Mouse (Mus musculus): ENCODE results near the gene Gm29644. TPM values are rescaled to one million over a fixed set of nuclear protein-coding genes. Genes with fewer than 3 reads are reported as not detected.

The Gm29644 gene
- not detected for polyA plus RNA-seq (2012; fragmentation: generic; extraction: Trizol)

DNA sequence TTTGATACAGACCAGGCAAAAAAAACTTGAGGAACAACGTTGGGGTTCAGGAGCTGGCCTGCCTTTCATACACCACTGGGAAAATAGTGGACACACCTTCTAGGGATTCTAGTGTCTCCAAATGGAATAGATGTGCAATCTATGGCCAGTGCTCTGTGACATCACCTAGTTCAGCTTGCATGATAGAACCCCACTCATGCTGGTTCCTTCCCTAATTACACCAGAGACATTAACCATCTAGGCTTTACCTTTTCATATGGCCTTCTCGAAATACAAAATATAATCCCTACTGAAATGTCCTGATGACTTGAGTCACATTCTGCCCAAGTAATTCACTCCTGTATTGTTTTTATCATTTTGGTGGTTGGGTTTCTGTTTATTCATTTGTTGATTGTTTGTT, at the start of gene Gm29644, which contains the start of gene Gm29423:
Gm29644 (minus strand) TSS at position 157 of the 400 bp plus-strand sequence.
Gm29423 (minus strand) TSS at position 101 of the 400 bp plus-strand sequence.

DNA sequence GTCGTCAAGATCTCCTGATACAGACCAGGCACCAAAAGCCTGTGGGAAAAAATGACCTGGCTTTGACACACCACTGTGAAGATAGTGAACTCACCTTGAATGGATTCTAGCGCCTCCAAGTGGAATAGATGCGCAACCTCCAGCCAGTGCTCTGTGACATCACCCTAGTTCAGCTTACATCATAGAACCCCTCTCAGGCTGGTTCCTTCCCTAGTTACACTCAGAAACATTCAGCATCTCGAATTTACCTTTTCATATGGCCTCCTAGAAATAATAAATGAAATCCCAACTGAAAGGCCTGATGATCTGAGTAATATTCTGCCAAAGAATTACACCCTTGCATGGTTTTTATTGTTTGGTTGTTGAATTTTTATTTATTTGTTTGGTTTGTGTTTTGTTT, 29.6 kb downstream of the Gm29644 start, which contains the start of gene Gm21118:
Gm21118 (minus strand) TSS at position 101 of the 400 bp plus-strand sequence.

Other genes with a start within 250 kb of the Gm29644 start
- gene Gm21118, start 29.7 kb downstream of the Gm29644 start, polyA plus RNA-seq (2012; fragmentation: generic; extraction: Trizol), result not detected
- not detected for gene Gm29423, start 56 bp downstream of the Gm29644 start, polyA plus RNA-seq (2012; fragmentation: generic; extraction: Trizol)
- not detected for gene Gm20888, start 138.5 kb upstream of the Gm29644 start, polyA plus RNA-seq (2012; fragmentation: generic; extraction: Trizol)